Mouse (Mus musculus): Measurements from ENCODE around the gene Uap1. TPM values are rescaled to one million over a fixed set of nuclear protein-coding genes. Genes with fewer than 3 reads are reported as not detected.

Gene Uap1
- polyA plus RNA-seq, 1 experiment from 2014 or later, result 65.8 TPM

DNA sequence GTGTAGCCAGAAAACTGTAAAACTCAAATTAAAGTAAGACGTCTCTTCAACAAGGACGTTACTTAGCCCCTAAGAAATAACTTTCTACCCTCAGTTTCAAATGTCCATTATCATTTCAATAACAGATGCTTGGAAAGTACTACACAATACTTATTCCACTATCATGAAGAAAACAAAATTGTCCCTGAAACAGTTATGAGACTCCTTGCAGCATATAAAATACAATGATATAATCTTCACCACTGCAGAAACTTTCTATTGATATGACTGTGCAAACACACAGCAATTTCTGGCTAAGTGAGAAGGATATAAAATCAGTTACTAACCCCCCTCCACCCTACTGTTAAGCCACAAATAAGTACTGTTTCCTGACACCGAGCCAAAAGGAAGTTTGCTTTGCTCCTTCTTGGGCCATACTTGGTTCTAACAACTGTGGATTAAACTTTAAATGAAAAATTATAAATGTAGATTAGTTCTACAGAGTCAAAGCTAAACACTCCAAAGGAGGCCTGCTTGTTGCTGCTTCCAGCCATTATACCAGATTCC is 11.3 kb downstream of the Uap1 start:
- H3K36me3 ChIP-seq, result peaks cover 37% of the 10 kb centered on the region
- ATAC-seq (ENCODE audit: low read depth), result no peak
- WGBS, result 93% methylated on average over 3 of the region's 3 CpGs
- no peak overlapping the region for H3K4me3 ChIP-seq
- H3K4me2 ChIP-seq, result no peak overlapping the region
- H3K9ac ChIP-seq, result no peak overlapping the region
- no peaks in the 10 kb centered on the region for H3K9me3 ChIP-seq
- peaks cover 20% of the 10 kb centered on the region for H3K4me1 ChIP-seq (replicated peaks)
- H3K27me3 ChIP-seq, result no peaks in the 10 kb centered on the region
- no peak overlapping the region for H3K27ac ChIP-seq (replicated peaks)

GRCm38 (mm10) chr1:170161852-170162251 is 12.9 kb downstream of the Uap1 start:
- Histone ChIP-seq H3K27me3 (no peaks in the 10 kb centered on the region), H3K27ac (replicated peaks) (no peak overlapping the region), H3K4me1 (replicated peaks) (peaks cover 20% of the 10 kb centered on the region), H3K36me3 (peaks cover 49% of the 10 kb centered on the region), H3K4me3 (no peak overlapping the region), H3K9ac (no peak overlapping the region), H3K4me2 (no peak overlapping the region), H3K9me3 (no peaks in the 10 kb centered on the region)
- no peak for ATAC-seq (ENCODE audit: low read depth)
- 84% methylated on average over 6 of the region's 6 CpGs for WGBS

DNA sequence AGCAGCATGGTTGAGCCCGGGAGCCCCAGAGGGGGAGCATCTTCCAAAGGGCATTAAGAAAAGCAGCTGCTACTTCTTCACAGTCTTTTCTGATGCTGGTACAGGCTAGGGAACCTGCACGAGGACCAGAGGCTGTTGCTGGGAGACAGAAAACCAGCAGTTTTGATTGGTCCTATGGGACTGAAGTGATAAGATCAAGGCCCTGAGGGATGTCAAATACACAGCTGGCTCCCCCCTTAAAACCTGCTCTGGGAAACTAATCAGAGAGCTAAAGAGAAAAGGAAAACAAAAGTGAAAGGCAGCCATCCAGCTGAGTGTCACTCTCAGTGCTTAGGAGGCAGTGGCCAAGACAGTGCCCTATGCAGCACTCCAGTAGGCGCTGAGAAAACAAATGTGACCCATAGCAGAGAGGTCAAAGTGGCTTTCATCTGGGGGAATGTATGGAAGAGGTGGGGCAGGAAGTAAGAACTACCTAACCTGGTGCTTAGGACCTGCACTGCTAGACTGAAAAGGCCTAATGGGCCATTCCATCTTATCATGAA is 14.3 kb downstream of the Uap1 start:
- H3K36me3 ChIP-seq, result peaks cover 46% of the 10 kb centered on the region
- ATAC-seq (ENCODE audit: low read depth), result 0 out of 2 replicates have a peak, but pooled peaks have one; percentile 40
- H3K4me3 ChIP-seq, result no peak overlapping the region
- peaks cover 20% of the 10 kb centered on the region for H3K4me1 ChIP-seq (replicated peaks)
- H3K4me2 ChIP-seq, result no peak overlapping the region
- no peaks in the 10 kb centered on the region for H3K27me3 ChIP-seq
- no peaks in the 10 kb centered on the region for H3K9me3 ChIP-seq
- WGBS, result 43% methylated on average over 3 of the region's 3 CpGs
- H3K27ac ChIP-seq (replicated peaks), result 0 out of 2 replicates have a peak overlapping the region, but pooled peaks have one; percentile 18
- H3K9ac ChIP-seq, result 0 out of 2 replicates have a peak overlapping the region, but pooled peaks have one; percentile 22

- Histone ChIP-seq H3K9me3 (no peaks in the 10 kb centered on the region), H3K36me3 (peaks cover 46% of the 10 kb centered on the region), H3K9ac (no peak overlapping the region), H3K4me3 (no peak overlapping the region), H3K4me1 (replicated peaks) (peaks cover 20% of the 10 kb centered on the region), H3K4me2 (no peak overlapping the region), H3K27me3 (no peaks in the 10 kb centered on the region), H3K27ac (replicated peaks) (no peak overlapping the region)
- 85% methylated on average over 2 of the region's 2 CpGs for WGBS
- ATAC-seq (ENCODE audit: low read depth), result no peak
Measured at GRCm38 (mm10) chr1:170159707-170160106, 15.1 kb downstream of the Uap1 start.

DNA sequence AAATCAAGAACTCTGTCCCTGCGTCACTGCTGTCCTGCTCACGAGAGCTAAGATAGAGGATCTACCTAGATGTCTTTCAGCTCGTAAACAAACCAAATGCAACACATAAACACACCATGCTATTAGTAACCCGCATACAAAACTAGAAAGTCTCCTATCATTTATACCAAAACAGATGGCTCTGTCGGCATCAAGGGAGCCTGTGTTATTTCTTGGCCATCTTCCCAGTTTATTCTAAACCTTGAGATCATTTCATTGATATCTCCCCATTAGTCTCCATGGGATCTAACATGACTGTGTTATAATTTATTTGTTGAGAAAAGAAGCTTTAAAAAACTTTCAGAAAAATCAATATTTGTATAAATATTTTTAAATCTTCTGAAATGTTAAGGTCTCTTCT is 19.0 kb downstream of the Uap1 start:
- no peak overlapping the region for H3K27ac ChIP-seq (replicated peaks)
- no peak overlapping the region for H3K4me3 ChIP-seq
- 77% methylated on average over 5 of the region's 5 CpGs for WGBS
- no peak for ATAC-seq (ENCODE audit: low read depth)
- no peaks in the 10 kb centered on the region for H3K9me3 ChIP-seq
- peaks cover 38% of the 10 kb centered on the region for H3K36me3 ChIP-seq
- peaks cover 7% of the 10 kb centered on the region for H3K4me1 ChIP-seq (replicated peaks)
- H3K27me3 ChIP-seq, result no peaks in the 10 kb centered on the region
- H3K9ac ChIP-seq, result no peak overlapping the region
- H3K4me2 ChIP-seq, result no peak overlapping the region

DNA sequence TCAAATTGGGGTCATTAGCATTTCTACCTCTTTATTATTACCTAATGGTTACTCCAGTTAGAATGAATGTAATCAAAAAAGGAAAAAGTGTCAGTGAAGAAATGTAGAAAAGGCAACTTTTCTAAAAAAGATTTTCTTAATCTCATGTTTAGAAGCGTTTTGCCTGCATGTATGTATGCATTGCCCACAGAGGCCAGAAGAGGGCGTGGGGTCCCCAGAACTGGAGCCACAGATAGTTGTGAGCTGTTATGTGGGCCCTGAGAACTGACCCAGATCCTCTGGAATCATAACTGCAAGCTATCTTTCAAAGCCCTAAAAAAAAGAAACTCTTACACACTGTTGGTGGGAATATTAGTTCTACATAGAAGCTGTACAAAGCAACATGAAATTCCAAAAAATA is 19.5 kb downstream of the Uap1 start:
- H3K9me3 ChIP-seq, result no peaks in the 10 kb centered on the region
- no peak overlapping the region for H3K4me2 ChIP-seq
- WGBS, result 68% methylated on average over 2 of the region's 2 CpGs
- peaks cover 2% of the 10 kb centered on the region for H3K4me1 ChIP-seq (replicated peaks)
- H3K36me3 ChIP-seq, result peaks cover 36% of the 10 kb centered on the region
- H3K27ac ChIP-seq (replicated peaks), result no peak overlapping the region
- H3K9ac ChIP-seq, result no peak overlapping the region
- H3K27me3 ChIP-seq, result no peaks in the 10 kb centered on the region
- no peak for ATAC-seq (ENCODE audit: low read depth)
- no peak overlapping the region for H3K4me3 ChIP-seq

DNA sequence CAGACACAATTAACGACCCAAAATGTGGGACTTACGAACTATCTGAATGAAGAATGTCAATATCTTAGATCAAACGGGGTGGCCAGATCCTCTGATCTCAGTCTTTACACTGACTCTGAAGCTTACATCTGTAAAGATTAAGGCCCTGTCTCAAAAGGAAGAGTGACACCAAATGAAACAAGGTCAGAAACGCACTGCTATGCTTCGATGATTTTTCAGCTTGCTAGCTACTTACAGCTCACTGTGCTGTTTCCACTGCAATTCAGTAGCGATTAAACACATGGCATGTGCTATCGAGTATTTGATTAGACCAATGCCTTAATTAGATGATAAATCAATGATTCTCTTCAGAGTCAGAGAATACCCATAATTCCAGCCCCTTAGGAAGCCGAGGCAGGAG is 20.8 kb downstream of the Uap1 start:
- 80% methylated on average over 8 of the region's 8 CpGs for WGBS
- H3K9me3 ChIP-seq, result no peaks in the 10 kb centered on the region
- no peak overlapping the region for H3K9ac ChIP-seq
- ATAC-seq (ENCODE audit: low read depth), result no peak
- H3K27me3 ChIP-seq, result no peaks in the 10 kb centered on the region
- H3K4me2 ChIP-seq, result no peak overlapping the region
- no peak overlapping the region for H3K4me3 ChIP-seq
- no peak overlapping the region for H3K27ac ChIP-seq (replicated peaks)
- peaks cover 47% of the 10 kb centered on the region for H3K36me3 ChIP-seq
- H3K4me1 ChIP-seq (replicated peaks), result no peaks in the 10 kb centered on the region

- Histone ChIP-seq H3K27ac (replicated peaks) (no peak overlapping the region), H3K4me2 (no peak overlapping the region), H3K27me3 (no peaks in the 10 kb centered on the region), H3K9me3 (no peaks in the 10 kb centered on the region), H3K4me3 (no peak overlapping the region), H3K4me1 (replicated peaks) (no peaks in the 10 kb centered on the region), H3K36me3 (peaks cover 47% of the 10 kb centered on the region), H3K9ac (no peak overlapping the region)
- ATAC-seq (ENCODE audit: low read depth), result no peak
- 92% methylated on average over 2 of the region's 2 CpGs for WGBS
Measured at GRCm38 (mm10) chr1:170152552-170152951, 22.2 kb downstream of the Uap1 start.

- WGBS, result 68% methylated on average over 6 of the region's 6 CpGs
- Histone ChIP-seq H3K4me1 (replicated peaks) (no peaks in the 10 kb centered on the region), H3K9ac (no peak overlapping the region), H3K27ac (replicated peaks) (no peak overlapping the region), H3K4me3 (no peak overlapping the region), H3K27me3 (no peaks in the 10 kb centered on the region), H3K4me2 (no peak overlapping the region), H3K9me3 (no peaks in the 10 kb centered on the region), H3K36me3 (peaks cover 46% of the 10 kb centered on the region)
- ATAC-seq (ENCODE audit: low read depth), result no peak
Measured at GRCm38 (mm10) chr1:170150870-170151269, 23.9 kb downstream of the Uap1 start.

- ATAC-seq (ENCODE audit: low read depth), result no peak
- WGBS, result 91% methylated on average over 4 of the region's 4 CpGs
Measured at GRCm38 (mm10) chr1:170149756-170150155, 25.0 kb downstream of the Uap1 start.

DNA sequence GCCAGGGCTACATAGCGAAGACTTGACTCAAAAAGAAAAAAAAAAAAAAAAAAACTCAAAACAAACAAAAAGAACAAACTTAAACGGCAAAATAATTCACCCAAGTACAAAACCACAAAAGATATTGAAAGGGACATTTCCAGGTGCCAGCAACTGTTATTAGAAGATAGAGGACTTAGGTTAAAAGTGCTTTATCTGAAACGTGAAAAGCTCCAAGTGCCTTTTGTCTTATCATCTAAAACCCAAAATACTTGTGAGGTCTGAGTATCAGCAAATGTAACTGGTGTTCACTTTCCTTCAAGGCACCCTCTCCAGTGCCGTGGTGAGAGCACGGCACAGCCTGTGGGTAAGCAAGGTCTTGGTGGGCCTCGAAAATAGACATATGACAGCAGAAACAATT is 26.2 kb downstream of the Uap1 start:
- 94% methylated on average over 6 of the region's 6 CpGs for WGBS
- Histone ChIP-seq H3K27me3 (no peaks in the 10 kb centered on the region), H3K4me1 (replicated peaks) (no peaks in the 10 kb centered on the region), H3K4me3 (no peak overlapping the region), H3K9me3 (no peaks in the 10 kb centered on the region), H3K36me3 (peaks cover 47% of the 10 kb centered on the region), H3K9ac (no peak overlapping the region), H3K27ac (replicated peaks) (no peak overlapping the region), H3K4me2 (no peak overlapping the region)
- no peak for ATAC-seq (ENCODE audit: low read depth)

More at GRCm38 (mm10) chr1:170149756-170150155, 25.0 kb downstream of the Uap1 start:
- Histone ChIP-seq H3K4me1 (replicated peaks) (no peaks in the 10 kb centered on the region), H3K36me3 (peaks cover 45% of the 10 kb centered on the region), H3K27me3 (no peaks in the 10 kb centered on the region), H3K9ac (no peak overlapping the region), H3K4me3 (no peak overlapping the region), H3K9me3 (no peaks in the 10 kb centered on the region), H3K4me2 (no peak overlapping the region), H3K27ac (replicated peaks) (no peak overlapping the region)

DNA sequence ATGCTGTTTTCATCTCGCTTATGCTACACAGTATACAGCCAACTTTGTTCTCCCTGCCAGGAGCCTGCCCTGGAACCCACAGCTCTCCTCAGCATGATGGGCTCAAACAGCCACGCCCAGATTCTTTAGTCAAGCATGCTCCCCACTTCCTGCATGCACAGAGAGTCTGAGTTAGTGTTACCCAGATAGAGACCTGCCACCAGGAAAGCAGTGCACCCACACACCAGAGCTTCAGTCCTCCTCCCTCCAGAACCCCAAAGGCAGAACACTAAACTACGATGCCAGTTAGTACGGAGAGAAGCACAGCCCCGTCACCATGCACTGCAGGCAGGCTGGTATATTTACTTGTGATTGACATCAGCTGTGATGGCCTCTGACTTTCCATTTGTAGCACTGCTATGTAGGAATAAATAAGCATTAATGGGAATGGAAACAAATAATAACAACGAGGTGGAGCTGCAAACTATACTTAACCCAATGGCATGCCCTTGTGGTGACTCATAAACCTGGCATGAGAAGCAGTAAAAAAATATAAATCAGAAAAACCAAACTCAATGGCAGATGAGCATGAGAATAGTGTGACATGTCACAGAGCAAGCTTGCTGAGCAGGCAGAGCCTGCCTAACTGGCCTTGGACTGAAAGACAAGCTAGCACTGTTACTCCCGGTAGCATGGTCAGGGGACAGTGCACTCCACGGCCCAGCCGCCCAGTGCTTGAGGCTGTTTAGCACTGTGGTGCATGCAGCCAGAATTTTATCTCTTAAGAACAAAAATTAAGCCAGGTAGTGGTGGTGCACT is 26.9 kb downstream of the Uap1 start:
- Histone ChIP-seq H3K4me3 (no peak overlapping the region), H3K9ac (no peak overlapping the region), H3K4me2 (no peak overlapping the region), H3K27ac (replicated peaks) (no peak overlapping the region), H3K27me3 (no peaks in the 10 kb centered on the region), H3K4me1 (replicated peaks) (no peaks in the 10 kb centered on the region), H3K9me3 (no peaks in the 10 kb centered on the region), H3K36me3 (peaks cover 54% of the 10 kb centered on the region)
- no peak for ATAC-seq (ENCODE audit: low read depth)
- 82% methylated on average over 9 of the region's 9 CpGs for WGBS
